Mouse (Mus musculus): ENCODE data around the gene Gm21954. TPM values are rescaled to one million over a fixed set of nuclear protein-coding genes. Genes with fewer than 3 reads are reported as not detected.

The Gm21954 gene
- polyA plus RNA-seq, 1 experiment from 2014 or later: not detected

Other genes with a start within 250 kb of the Gm21954 start
- 9.3 and 11.6 TPM in 2 replicates for gene Dclk1, start 229.8 kb downstream of the Gm21954 start, polyA plus RNA-seq (2015; fragmentation: Nextera tagmentation; extraction: Ambion mirVana)